Mouse (Mus musculus) thymus, postnatal 14 days (tissue): ENCODE results near the gene Cdkal1.

Source experiments
- DNase-seq: peaks from one replicate; pipeline ENCODE4 v3.0.0; 2021

The Cdkal1 gene

DNA sequence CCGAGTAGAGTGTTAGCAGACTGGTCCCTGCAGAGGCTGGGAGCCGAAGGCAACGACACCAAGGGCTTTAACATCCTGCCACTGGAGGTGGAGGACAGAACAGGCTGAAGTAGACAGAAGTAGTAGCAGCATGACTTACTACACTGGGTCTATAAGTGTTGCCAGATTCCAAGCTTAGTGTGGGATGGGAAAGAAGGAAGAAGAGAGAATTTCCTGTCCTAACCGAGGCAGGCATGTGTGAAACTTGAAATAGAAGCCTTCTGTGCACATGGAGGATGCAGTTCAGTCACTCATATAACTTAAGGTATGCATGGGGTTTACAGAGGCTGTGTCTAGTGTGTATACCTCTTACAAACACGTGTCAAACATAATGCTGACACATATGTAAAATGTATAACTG is 465.4 kb downstream of the Cdkal1 start:
- no peak for DNase-seq

DNA sequence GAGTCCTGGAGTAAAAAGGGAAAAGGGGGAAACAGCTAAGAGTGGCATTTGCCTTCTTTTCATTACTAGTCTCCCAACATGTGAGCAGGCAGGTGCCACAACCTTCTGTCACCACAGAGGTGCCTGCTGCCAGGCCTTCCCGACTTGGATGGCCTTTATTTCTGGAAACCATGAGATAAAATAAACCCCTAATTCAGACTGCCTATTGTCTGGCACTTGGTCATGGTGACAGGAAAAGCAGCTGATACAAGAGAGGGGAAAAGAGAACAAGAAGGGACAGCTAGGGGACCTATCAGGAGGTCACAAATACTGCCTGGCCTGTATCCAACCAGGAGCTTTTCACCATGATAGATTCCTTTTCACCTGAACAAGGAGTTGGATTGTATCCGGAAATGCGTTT is 466.6 kb downstream of the Cdkal1 start:
- no peak for DNase-seq

DNA sequence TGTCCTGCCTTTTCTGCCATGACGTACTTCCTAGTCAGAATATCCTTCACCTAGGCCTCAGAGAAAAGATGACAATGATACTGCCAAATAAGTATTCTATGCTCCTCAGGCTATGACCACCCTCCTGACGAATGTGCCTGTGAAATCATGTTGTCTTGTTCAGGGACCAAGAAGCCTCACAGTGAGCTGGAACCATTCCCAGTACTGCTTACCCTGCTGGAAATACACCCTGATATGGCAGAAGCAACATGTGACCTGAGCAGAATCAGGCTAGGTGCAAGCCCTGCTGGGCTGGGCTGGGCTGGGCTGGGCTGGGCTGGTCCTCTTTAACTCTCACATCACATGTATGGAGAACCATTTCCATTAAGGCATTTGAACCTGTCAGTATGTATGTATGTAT is 477.9 kb downstream of the Cdkal1 start:
- DNase-seq: no peak

DNA sequence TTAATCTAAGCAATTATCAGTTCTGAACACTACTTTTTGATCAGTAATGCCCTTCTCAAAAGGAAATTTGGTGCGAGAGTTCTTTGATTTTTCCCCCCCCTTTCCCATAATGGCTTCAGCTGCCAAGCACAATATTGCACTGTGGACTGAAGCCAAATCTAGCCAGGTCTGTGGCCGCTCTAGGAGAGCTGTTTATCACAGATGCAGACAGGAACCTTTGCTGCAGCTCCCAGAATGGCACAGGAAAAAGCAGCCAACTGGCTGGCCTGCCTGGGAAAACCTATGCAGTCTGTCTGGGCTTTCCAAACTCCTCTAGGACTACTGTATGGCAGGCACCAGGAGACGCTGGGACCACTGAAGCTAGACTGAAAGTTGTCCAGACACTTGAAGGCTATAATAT is 483.6 kb downstream of the Cdkal1 start:
- no peak for DNase-seq

DNA sequence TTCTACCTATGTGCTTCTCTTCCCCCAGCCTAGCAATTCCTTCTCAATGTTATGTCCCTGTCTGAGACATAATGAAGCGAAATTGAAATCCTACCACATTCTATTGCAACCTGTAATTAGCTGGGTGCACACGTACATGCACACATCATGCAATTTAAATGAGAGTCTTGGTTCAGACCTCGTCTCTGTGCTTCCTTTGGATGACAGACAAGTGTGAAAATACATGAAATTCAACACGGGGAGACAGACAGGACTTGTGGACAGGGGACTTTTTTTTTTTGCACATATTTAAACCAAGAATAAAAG is 484.1 kb downstream of the Cdkal1 start:
- no peak for DNase-seq

DNA sequence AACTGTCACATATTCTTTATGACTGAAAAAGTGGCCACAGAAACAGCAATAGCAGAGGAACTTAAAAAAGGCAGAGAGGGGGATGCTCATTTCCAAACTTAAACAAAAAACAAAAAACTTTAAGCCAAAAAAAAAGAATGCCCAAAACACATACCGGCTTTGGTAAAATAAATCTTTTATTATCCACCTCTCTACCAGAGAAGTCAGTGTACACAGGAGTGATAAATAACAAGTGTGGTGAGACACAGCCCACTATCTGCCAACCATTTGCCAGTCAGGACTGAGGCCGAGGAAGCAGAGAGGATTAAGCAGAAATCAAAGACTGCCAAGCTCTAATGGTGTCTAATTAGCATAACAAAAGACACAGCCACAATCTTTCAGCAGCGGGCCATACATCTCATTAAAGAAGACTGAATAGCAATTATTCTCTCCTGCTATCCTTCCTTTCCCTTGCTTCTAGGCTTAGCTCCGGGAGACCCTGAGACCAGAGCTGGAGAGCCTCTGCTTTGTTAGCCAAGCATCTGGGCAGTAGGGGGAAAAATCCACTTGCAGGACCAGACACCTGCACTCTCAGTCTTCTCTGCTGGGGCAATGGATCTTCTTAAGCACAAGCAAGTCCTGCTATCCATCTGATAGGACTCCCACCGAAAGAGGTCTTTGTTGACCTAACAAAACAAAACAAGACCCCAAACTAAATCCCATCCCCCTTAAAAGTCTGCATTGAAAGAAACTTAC is 484.6 kb downstream of the Cdkal1 start:
- DNase-seq: no peak

DNA sequence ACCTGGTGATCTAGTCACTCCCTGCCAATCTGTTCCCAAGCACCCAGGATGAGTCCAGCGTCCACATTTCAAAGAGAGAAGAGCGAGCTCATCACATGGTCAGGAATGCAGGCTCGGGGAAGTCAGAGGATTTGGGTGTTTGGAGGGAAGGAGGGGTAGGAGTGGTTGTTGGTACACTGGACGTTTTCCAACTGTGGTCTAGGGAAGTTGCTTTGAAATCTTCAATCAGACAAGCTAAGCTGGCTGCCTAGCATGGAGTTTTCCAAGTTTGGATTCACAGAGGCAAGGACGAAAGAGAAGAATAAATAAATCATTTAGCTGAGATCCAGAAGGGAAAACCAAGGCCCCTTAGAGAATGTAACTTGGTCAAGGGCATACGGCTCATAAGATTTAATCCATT is 486.7 kb downstream of the Cdkal1 start:
- no peak for DNase-seq

DNA sequence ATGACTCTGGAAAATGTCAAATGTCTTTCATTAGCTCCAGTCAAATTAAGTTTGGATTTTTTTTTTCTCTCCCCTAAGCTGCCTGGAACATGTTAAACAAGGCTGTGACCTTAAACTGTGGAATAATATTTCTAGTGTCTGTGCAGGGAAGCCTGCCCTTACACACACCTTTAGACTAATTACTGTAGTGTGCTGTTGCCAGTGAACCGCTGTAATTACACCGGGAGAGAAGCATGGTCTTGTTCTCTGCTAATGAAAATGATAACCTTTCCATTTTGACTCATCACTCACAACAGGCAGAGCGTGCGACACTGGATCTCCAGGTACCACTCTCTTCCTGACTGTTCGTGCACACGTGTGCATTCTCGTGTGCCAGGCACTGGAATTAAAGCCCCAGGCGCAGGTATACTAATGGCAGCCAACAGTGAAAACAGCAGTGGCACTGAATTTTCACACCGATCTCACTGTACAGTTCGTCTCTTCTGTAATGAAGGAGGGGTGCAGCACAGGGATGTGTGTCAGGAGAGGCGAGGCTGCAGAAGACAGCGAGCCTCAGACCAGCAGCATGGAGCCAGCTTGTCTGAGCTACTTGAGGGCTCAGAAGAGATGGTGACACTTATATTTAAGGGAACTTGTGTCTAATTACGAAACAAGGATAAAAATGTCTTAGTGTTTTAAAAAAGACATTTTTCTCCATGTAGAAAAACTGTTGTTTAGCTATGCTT is 490.4 kb downstream of the Cdkal1 start:
- DNase-seq: no peak

DNA sequence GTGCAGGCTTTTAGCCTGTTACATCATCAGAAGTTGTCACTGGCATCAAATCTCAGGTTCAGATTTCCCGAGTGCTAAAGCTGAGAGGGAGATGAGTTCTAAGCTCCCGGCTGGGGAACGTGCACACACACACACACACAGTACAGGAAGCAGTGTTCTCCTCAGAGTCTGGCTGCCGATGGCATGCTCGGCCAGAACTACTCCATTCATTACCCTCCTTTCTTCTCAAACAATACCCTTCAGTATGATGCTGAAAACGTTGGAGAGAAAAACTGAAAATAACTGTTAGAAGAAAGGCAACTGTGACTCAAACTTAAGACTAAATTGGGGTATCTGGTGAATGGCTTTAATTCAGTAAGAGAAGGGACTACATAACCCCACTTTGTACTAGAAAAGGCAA is 491.5 kb downstream of the Cdkal1 start:
- no peak for DNase-seq

DNA sequence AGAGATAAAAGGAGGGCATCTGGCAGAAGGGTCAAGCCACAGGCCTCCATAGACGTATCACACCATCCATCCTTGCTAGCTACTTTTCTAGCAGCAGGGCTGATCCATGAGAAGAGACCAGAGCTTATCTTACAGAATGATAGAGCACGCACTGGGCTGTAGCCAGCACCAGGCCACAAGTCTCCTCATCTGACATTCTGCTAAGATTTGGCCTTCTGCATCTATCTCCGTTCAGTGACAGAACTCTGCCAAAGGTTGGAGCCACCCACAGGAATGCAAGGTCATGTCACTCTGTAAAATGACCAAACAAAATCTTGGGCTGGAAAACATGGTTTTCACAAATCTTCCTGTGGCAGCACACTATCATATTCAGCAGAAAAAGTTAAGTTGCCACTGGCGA is 493.6 kb downstream of the Cdkal1 start:
- DNase-seq: no peak

DNA sequence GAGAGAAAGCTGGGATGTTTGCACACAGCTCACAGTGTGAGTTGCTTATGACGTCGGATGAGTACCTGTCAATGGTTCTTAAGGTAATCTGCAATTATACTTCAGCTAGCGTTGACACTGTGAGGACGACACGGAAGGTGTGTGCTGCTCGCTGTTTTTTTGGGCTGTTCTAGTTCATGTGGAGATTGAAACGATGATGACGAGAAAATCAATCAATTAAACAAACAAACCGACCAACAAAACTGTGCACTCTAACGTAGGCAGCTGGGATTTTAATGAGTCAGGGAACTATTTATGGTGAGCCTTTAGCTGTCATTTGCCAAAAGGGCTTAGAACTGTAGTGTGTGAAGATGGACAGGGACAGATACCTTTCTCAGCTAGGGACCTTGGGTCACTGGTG is 494.6 kb downstream of the Cdkal1 start:
- DNase-seq: no peak

DNA sequence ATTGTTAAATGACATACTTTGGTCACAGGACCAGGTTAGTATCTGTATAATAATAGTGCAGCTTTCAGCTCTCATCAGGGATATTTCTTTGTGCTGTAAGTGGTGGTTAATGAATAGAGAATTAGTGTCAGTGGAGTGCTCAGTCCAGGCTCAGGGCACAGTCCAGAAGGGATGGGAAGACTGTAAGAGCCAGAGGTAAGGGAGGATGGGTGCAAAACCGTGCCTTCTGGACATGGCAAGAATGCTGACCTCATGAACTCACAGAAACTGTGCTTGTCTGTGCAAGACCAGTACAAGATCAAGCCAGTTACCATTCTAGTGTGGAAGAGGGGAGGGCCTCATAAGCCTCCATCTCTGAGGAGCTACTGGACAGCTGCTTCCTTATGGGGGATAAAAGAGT is 496.1 kb downstream of the Cdkal1 start:
- no peak for DNase-seq

DNA sequence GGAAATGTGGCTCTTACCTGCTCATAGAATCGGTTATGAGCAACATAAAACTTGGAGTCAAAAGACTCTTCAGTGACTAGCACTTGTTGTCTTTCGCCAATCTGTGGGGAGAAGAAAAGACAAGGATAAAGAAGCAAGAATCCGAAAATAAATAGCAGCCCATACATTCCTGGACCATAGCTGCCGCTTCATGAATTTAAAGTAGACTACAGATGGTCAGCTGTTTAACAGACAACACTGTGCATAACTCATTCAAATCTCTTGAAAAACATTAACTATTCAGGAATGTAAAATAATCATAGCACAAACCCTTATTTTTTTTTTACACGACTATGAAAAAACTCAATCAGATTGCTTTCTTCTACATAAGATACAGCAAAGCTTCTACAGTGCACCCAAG is 498.0 kb downstream of the Cdkal1 start:
- DNase-seq: no peak

DNA sequence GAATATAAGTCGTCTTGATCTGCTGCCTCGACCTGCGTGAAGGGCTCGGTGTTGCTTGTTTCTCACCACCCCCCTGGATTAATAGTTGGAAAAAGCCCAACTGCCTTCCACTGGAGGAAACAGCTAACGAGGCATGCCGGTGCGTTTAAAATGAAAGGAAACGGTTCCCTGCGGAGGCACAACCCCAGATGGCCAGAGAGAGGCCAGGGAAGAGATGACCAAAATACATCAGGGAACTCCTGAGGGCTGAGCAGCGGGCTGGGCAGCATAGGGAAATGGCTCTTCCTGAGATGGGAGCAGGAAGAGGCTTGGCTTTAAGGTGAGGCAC is 499.4 kb downstream of the Cdkal1 start:
- no peak for DNase-seq

DNA sequence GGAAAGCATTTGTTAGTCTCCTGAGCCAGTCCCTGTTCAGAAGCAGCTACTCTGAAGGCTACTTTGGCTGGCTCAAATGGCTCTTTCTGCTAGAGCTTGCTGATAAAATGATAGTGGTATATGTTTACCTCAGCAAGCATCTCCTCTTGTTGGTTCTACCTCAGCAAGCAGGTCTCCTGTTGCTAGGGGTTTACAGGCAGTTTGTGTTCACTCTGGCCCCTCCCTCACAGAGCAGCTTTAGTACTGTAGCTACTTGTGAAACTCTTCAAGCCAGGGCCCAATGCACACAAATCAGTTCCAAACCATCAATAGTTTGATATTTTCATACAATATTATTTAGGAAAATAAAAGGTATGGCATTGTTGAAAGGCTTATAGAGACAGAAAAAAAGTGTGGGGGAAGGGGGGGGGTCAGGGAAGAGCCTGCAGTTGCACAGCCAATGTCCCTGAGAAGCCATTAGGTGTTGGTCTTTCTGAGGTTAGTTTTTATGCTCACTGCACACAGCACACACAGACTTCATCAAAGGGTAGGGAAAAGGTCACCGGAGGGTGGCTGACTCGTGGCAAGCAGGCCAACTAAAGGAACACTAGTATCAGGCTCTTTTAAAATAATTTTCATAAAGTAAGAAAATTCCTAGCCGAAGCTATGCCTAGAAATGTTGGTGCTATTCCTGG is 499.9 kb downstream of the Cdkal1 start:
- no peak for DNase-seq

DNA sequence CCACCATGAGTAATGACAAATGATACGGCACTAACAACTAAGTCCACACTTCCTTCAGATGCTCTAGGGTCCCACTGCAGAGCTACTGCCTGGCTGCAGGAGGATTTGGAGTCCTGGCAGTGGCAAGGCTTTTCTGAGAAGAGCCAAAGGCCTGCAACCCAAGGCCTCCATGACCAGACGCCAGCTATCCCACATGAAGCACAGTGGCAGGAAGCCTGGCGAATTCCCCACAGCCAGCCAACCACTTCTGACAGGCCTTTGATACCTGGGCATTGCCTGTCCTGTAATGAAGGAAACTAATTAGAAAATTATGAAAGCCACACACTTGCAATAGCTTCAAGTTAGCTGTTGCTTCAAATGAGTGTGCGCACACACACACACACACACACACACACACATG is 500.5 kb downstream of the Cdkal1 start:
- DNase-seq: no peak

DNA sequence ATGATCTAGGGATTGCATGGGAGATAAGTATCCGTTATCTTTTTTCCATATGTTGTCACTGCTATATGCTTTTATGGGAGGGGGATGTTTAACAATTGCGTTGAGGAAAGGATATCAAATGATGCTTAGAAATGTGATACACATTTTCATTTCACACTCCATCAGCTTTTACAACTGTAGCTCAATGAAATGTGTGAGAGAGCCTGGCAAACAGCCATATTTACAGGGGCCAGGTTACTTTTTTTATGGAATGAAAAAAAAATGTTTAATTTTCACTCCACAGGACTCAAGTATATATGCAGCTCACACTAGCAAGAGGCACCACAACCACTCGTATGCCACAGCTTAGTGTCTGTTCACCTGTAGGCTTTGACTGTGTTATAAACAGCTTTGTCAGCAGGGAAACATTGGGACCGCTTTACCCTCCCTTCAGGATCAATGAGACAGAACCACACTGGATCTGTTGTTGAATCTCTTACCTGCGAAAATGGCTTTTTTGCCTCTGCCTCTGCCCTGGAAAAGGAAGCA is 501.5 kb downstream of the Cdkal1 start:
- DNase-seq: no peak

DNA sequence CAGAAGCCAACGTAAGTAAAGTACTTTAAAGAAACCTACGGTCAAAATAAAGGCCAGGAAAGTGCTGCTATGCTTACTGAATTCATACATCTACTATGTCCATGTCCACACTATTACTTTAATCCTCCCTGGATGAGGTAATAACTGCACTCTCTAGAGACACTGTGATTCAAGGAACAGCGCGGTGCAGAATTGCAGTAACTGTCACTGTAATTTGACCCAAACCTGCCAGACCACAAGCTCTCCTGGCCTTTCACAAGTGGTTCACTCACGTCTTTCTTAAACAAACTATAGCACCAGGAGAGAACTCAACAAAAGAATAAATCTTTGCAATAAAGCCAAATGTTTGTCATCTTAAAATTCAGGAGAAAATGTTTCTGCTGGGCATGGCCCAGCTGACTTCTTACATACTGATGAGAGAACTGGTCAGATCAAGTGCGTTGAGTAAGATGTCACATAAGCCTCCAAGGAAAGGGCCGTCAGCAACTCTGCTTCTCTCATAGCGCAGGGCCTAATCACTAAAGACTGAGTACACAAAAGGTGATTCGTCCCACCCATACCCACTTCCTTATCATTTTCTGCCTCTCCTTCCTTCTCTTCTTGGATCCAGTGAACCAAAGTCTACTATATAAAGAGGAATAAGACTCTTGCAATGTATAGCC is 504.3 kb downstream of the Cdkal1 start:
- DNase-seq: no peak

DNA sequence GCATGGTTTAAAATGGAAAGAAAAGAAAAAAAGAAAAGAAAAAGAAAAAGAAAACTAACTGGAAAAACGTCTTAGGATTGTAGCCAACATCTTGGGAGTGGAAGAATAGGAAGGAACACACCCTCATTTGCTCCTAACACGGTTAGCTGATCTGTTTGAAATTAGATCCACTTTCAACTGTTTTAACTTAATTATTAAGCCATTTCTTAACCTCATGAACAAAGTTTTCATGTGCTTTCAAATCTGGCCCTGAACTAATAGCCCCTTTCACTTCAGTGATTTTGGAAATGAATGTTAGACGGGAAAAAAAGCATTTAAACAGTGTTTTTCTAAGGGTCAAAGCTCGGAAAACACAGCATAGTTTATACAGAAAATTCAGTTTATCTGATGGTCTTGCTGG is 505.5 kb downstream of the Cdkal1 start:
- no peak for DNase-seq

DNA sequence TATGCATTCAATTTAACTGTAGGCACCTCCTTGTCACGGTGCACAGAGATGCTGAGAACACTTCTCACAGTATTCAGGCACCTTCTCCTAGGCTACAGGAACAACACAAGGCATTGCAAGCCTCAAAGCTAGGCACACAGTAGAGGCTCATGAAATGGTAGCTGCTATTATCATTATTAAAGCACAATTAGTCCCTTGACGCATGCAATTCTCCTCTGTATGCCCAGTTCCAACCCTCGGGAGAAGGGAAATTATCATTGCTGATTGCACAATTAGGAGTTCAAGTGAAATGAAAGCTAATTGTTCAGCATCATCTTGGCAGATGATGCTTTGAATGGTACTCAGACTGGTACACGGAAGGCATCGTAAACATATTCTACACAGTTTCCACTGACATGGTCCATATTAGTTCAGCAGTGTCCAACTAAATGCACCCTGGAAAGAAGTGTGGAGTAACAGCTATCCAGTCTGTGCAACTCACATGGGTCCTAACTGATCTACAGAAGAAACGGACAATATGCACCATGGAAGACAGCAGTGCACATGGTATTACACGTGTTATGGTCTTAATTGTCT is 506.0 kb downstream of the Cdkal1 start:
- no peak for DNase-seq

DNA sequence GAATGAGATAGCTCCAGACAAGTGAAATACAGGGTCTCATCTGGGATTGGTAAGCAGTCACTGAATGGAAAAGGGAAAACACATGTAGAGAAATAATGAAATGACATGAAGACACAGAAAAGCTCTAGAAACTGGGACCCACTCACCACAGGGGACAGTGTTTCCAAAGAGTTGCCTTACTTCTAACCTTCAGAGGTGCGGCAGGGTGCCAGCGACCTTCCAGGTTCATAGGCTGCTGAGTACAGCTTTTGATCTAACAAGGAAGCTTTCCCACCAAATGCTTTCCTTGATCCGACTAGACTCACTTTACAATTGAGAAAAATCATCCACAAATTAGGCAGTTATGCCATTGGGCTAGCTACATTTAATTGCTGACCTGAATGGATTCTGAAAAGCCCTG is 507.1 kb downstream of the Cdkal1 start:
- no peak for DNase-seq

DNA sequence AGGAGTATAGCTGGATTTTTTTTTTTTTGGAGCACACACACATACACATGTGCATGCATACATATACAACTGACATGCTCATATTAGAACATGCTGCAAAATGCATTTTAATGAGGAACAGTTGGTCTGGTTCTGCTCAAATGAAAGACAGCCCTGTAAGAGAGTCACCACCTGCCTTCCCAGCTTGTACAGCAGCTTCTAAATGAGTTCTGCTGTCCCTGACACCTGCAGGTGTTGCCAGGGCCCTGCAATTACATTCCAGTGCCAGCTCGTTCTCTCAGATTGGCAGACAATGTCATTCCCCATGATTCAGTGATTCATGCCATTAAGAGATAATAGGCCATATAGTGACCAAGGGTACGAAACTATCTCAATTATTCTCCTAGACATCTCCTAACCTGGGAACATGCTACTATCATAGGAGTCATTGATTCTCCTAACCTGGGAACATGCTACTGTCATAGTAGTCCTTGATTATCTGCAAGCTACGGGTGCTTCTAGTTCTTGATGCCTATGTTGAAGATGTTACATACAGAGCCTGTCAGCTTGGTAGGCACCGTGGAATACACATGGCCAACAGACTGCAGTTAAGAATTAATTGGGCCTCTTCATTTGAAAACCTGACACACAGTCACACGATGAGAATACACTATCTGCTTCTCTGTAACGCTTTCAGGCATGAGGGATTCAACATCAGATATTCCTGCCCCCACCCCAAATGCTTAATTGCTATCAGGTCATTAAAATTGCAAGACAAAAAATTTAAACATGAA is 522.6 kb downstream of the Cdkal1 start:
- DNase-seq: no peak

DNA sequence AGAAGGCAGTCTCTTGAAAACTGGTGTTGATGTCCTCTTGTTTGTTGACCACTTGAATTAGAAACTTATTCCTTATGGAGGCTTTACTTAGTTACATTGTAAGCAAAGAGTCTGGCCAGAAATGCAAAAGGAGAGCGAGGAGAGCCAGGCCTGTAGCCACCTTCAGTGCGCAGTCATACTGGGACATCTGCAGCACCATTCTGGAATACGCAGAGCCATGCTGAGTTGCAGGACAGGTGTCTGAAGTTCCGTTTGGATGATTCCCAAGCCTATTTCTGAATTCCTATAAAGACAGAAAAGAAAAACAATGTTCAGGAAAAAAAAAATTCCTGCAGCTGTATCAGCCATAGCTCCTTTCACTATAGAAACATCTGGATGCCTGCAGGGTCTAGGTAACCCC is 529.5 kb downstream of the Cdkal1 start:
- no peak for DNase-seq
